Mouse (Mus musculus) liver, embryonic 14.5 days (tissue): ENCODE measurements at regions not wholly inside any gene's neighbourhood (a gene's known extent, or its start where the extent isn't known, plus 50 kb on each side); places are given as distances from the start of the nearest gene placed in this dataset.

Experiments used
- CTCF ChIP-seq: IDR thresholded peaks from 2 replicates; pipeline ENCODE4 v1.5.1; 2016; ENCODE audit warnings: antibody characterized with exemption, low read depth, control low read depth
- EP300 ChIP-seq: IDR thresholded peaks from 2 replicates; pipeline ENCODE4 v1.6.1; 2016; ENCODE audit warnings: antibody characterized with exemption, low read depth

GRCm38 (mm10) chr8:112297021-112297420 is 272.8 kb upstream of the Cntnap4 start:
- TF ChIP-seq CTCF (no peak), EP300 (no peak)
